Mouse (Mus musculus): ENCODE measurements around the gene Pld2. TPM values are rescaled to one million over a fixed set of nuclear protein-coding genes. Genes with fewer than 3 reads are reported as not detected.
A peak's percentile ranks its signal among the peaks of the same experiment; 100 is the strongest.
"Not testable (repeated sequence)": the region's sequence is repeated elsewhere in the genome, so short reads cannot be mapped to it uniquely, and the experiment has no call there.

Gene Pld2
- total and polyA plus RNA-seq, 2 experiments from 2014 or later: 11.6 to 40.5 TPM

GRCm38 (mm10) chr11:70525726-70526125 is 14.1 kb upstream of the Pld2 start:
- Histone ChIP-seq H3K27me3 (ENCODE audit: insufficient read depth, low read length) (no peaks in the 10 kb centered on the region), H3K9me3 (ENCODE audit: low read length) (no peaks in the 10 kb centered on the region), H3K27ac (ENCODE audit: low read depth, low read length) (peak overlapping the region; percentile 42; the same call in 1 of the 2 replicates), H3K36me3 (ENCODE audit: insufficient read depth) (peaks cover 27% of the 10 kb centered on the region), H3K4me2 (ENCODE audit: low read depth) (peak overlapping the region; percentile 62), H3K4me3 (ENCODE audit: low read depth, low read length) (peak overlapping the region; percentile 51), H3K4me1 (ENCODE audit: insufficient read depth) (peaks cover 7% of the 10 kb centered on the region), H3K9ac (peak overlapping the region; percentile 51)
- 5% methylated on average over 12 of the region's 12 CpGs for WGBS
- no peak for TF ChIP-seq CTCF (IDR thresholded peaks at IDR 0.05; ENCODE audit: low read depth)
- ATAC-seq (no peak), DNase-seq (no peak)

GRCm38 (mm10) chr11:70526211-70526610 is 13.7 kb upstream of the Pld2 start:
- Histone ChIP-seq H3K4me1 (ENCODE audit: insufficient read depth) (peaks cover 7% of the 10 kb centered on the region), H3K27ac (ENCODE audit: low read depth, low read length) (no peak overlapping the region), H3K9me3 (ENCODE audit: low read length) (no peaks in the 10 kb centered on the region)

GRCm38 (mm10) chr11:70528610-70529009 is 11.3 kb upstream of the Pld2 start:
- TF ChIP-seq CTCF (IDR thresholded peaks at IDR 0.05; ENCODE audit: low read depth): no peak

More at GRCm38 (mm10) chr11:70526211-70526610, 13.7 kb upstream of the Pld2 start:
- no peak for ATAC-seq
- Histone ChIP-seq H3K4me3 (ENCODE audit: low read depth, low read length) (peak overlapping the region; percentile 51), H3K9ac (peak overlapping the region; percentile 51; the same call in 1 of the 2 replicates), H3K27me3 (ENCODE audit: insufficient read depth, low read length) (no peaks in the 10 kb centered on the region), H3K4me2 (ENCODE audit: low read depth) (peak overlapping the region; percentile 62), H3K36me3 (ENCODE audit: insufficient read depth) (peaks cover 27% of the 10 kb centered on the region)
- TF ChIP-seq CTCF (IDR thresholded peaks at IDR 0.05; ENCODE audit: low read depth): no peak
- no peak for DNase-seq
- WGBS: 91% methylated on average over 12 of the region's 12 CpGs

GRCm38 (mm10) chr11:70531065-70531464 is 8.8 kb upstream of the Pld2 start:
- H3K4me2 ChIP-seq (ENCODE audit: low read depth); ATAC-seq; H3K4me1 ChIP-seq (ENCODE audit: insufficient read depth); H3K9ac ChIP-seq; H3K9me3 ChIP-seq (ENCODE audit: low read length); DNase-seq; H3K4me3 ChIP-seq (ENCODE audit: low read depth, low read length); H3K27ac ChIP-seq (ENCODE audit: low read depth, low read length); H3K27me3 ChIP-seq (ENCODE audit: insufficient read depth, low read length): not testable (repeated sequence)
- TF ChIP-seq CTCF (IDR thresholded peaks at IDR 0.05; ENCODE audit: low read depth): peak; percentile 11; the same call in 1 of the 2 replicates
- 81% methylated on average over 2 of the region's 2 CpGs for WGBS
- peaks cover 27% of the 10 kb centered on the region for H3K36me3 ChIP-seq (ENCODE audit: insufficient read depth)

More at GRCm38 (mm10) chr11:70528610-70529009, 11.3 kb upstream of the Pld2 start:
- DNase-seq: no peak
- no peak overlapping the region for H3K27ac ChIP-seq (ENCODE audit: low read depth, low read length)
- H3K36me3 ChIP-seq (ENCODE audit: insufficient read depth): peaks cover 27% of the 10 kb centered on the region
- no peak for ATAC-seq
- H3K9me3 ChIP-seq (ENCODE audit: low read length): no peaks in the 10 kb centered on the region
- H3K9ac ChIP-seq: no peak overlapping the region
- H3K4me2 ChIP-seq (ENCODE audit: low read depth): no peak overlapping the region
- peaks cover 7% of the 10 kb centered on the region for H3K4me1 ChIP-seq (ENCODE audit: insufficient read depth)
- H3K27me3 ChIP-seq (ENCODE audit: insufficient read depth, low read length): no peaks in the 10 kb centered on the region
- WGBS: 87% methylated on average over 7 of the region's 7 CpGs
- no peak overlapping the region for H3K4me3 ChIP-seq (ENCODE audit: low read depth, low read length)

GRCm38 (mm10) chr11:70532839-70533238 is 7.0 kb upstream of the Pld2 start, which contains the start of gene Gm40193:
TSS of gene Gm40193 (minus strand) at chr11:70532939.
- H3K4me2 ChIP-seq (ENCODE audit: low read depth): no peak within 1 kb of the TSS
- H3K9me3 ChIP-seq (ENCODE audit: low read length): no peaks in the 10 kb centered on the region
- WGBS: 84% methylated on average over 6 of the region's 6 CpGs
- no peak within 1 kb of the TSS for H3K27ac ChIP-seq (ENCODE audit: low read depth, low read length)
- H3K4me3 ChIP-seq (ENCODE audit: low read depth, low read length): no peak within 1 kb of the TSS
- H3K4me1 ChIP-seq (ENCODE audit: insufficient read depth): no peaks in the 10 kb centered on the region
- TF ChIP-seq CTCF (IDR thresholded peaks at IDR 0.05; ENCODE audit: low read depth): no peak
- DNase-seq (no peak), ATAC-seq (no peak)
- H3K27me3 ChIP-seq (ENCODE audit: insufficient read depth, low read length): peaks cover 4% of the 10 kb centered on the region; the same call in 1 of the 2 replicates
- H3K36me3 ChIP-seq (ENCODE audit: insufficient read depth): peaks cover 10% of the 10 kb centered on the region
- H3K9ac ChIP-seq: no peak within 1 kb of the TSS

- TF ChIP-seq CTCF (IDR thresholded peaks at IDR 0.05; ENCODE audit: low read depth): no peak
- no peak overlapping the region for H3K27ac ChIP-seq (ENCODE audit: low read depth, low read length)
- WGBS: 13% methylated on average over 9 of the region's 9 CpGs
Measured at GRCm38 (mm10) chr11:70539423-70539822, 441 bp upstream of the Pld2 start.

GRCm38 (mm10) chr11:70540928-70541327 is 1.1 kb downstream of the Pld2 start:
- 87% methylated on average over 7 of the region's 7 CpGs for WGBS
- Histone ChIP-seq H3K4me1 (ENCODE audit: insufficient read depth) (0 out of 2 replicates have a peak, but pooled peaks cover 5% of the 10 kb centered on the region), H3K4me2 (ENCODE audit: low read depth) (peak overlapping the region; percentile 77), H3K9me3 (ENCODE audit: low read length) (no peaks in the 10 kb centered on the region), H3K9ac (no peak overlapping the region), H3K27ac (ENCODE audit: low read depth, low read length) (no peak overlapping the region), H3K36me3 (ENCODE audit: insufficient read depth) (no peaks in the 10 kb centered on the region; the same call in 1 of the 2 replicates), H3K4me3 (ENCODE audit: low read depth, low read length) (peak overlapping the region; percentile 62), H3K27me3 (ENCODE audit: insufficient read depth, low read length) (peaks cover 4% of the 10 kb centered on the region)
- no peak for ATAC-seq
- no peak for TF ChIP-seq CTCF (IDR thresholded peaks at IDR 0.05; ENCODE audit: low read depth)
- no peak for DNase-seq

More at GRCm38 (mm10) chr11:70539423-70539822, 441 bp upstream of the Pld2 start:
- Histone ChIP-seq H3K36me3 (ENCODE audit: insufficient read depth) (no peaks in the 10 kb centered on the region; the same call in 1 of the 2 replicates), H3K4me2 (ENCODE audit: low read depth) (peak overlapping the region; percentile 77), H3K9me3 (ENCODE audit: low read length) (no peaks in the 10 kb centered on the region), H3K9ac (peak overlapping the region; percentile 68), H3K27me3 (ENCODE audit: insufficient read depth, low read length) (peaks cover 4% of the 10 kb centered on the region), H3K4me3 (ENCODE audit: low read depth, low read length) (peak overlapping the region; percentile 62), H3K4me1 (ENCODE audit: insufficient read depth) (0 out of 2 replicates have a peak, but pooled peaks cover 5% of the 10 kb centered on the region)
- no peak for DNase-seq
- no peak; the same call in 1 of the 2 replicates for ATAC-seq

Measured in forebrain, postnatal 0 days (tissue).